Mouse (Mus musculus): ENCODE results near the gene Thbs4.

Thbs4 gene

GRCm38 (mm10) chr13:92717851-92718665 lies 76.6 kb downstream of the Thbs4 start:
- no peak for ATAC-seq (ENCODE audit: low TSS enrichment)

DNA sequence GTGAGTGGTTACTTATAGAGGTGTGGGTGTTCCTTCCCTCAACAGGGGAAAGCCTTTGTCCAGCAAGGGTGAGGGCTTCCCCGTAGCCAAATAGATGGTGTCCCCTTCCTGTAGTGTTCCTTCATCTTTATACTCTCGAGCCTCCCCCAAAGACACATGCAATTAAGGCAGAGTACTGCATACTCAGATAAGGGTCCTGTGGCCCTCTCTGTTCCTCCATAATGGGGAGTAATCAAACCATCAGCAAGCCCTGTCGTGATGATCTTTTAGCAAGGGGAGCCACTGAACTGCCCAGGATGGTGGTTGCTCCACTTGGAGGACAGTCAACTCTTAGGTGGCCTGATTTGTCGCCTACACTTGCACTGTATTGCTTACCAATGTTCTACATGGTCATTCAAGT lies 82.0 kb downstream of the Thbs4 start:
- peak; percentile 13; the same call in 1 of the 2 replicates for ATAC-seq (ENCODE audit: low TSS enrichment)

DNA sequence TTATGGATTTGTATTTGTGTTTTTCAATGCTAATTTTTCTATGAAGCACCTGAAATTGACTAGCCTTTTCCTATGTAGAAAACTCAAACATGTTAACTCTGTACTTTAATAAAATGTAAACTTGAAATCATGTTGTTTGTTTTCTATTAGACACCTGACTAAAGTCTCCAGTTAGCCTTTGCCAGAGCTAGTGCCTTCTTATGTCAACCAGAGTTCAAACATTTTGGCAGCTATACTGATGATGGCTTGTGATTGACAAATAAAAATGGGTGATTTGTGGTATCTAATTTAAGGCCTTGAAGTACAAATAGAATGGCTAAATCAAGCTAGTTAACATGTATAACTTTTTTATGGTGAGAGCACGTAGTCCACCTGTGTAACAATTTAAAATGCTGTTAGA lies 82.8 kb downstream of the Thbs4 start:
- ATAC-seq (ENCODE audit: low TSS enrichment), result no peak

GRCm38 (mm10) chr13:92710361-92710760 lies 84.3 kb downstream of the Thbs4 start:
- no peak for ATAC-seq (ENCODE audit: low TSS enrichment)

DNA sequence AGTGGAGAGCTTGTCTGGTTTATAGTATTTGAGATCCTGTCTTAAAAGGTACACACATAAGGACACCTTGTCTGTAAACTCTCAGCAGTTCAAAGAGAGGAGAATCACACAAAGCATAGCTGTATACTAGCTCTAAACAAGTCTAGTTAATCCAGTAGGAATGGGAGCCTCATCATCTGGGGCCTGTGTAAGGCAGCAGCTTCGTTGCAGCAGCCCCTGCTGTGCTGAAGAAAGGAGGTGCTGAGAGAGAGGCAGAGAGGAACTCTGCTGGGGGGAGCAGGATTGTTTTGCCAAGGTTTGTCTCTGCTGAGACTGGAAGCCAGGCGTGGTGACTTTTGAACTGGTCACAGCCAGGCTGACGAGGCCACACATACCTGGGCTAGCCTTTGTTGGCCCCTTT lies 85.1 kb downstream of the Thbs4 start:
- ATAC-seq (ENCODE audit: low TSS enrichment), result no peak

- no peak for ATAC-seq (ENCODE audit: low TSS enrichment)
Measured at GRCm38 (mm10) chr13:92708466-92708865, 86.2 kb downstream of the Thbs4 start.

DNA sequence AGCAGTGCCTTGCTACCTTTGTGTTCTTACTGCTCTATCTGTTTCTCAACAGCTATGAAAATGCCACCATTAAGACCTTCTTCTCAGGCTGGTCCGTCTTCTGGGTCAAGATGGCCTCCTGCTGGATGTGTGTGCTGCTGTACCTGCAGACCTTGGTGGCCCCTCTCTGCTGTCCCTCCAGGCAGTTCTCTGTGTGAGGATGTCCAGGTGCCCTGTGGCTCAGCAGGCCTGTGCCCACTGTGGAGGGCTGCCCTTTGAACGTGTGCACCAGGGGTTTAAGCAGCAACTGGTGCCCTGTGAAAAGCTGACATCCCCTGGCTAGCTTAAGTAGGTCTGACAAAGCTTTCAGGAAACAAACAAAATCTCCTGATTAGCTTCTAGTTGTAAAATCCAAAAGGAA lies 86.7 kb downstream of the Thbs4 start:
- ATAC-seq (ENCODE audit: low TSS enrichment), result no peak

DNA sequence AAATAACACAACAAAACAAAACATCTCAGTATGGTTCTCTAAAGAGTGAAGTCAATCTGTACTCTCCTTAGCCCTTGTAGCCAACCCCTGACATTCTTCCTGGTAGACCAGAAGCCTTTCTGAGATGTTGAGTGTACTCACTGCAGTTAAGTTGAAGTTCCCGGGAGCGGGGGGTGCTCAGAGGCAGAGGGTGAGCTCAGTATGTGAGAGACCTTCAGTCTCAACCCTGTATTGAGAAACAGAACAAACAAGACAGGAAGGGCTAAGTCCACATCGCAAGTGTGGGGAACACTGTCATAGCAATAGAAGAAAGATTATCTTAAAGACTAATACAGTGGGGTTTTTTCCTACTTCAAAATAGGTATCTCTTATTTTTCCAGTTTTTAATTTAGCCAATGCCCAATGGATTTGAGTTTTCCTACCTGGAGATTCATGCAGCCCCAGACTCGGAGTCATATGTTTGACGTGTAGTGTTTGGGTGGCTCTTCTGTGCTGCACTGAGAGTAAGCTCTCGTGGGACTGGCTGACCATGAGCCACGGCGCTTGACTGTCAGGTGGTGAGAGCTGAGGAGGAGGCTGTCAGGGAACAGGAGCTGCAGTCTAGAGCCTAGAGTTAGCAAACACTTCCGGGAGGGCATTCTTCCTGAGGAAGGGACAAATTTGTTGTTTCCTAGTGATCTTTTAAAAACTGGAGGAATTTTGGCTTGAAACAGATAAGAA lies 88.1 kb downstream of the Thbs4 start:
- no peak for ATAC-seq (ENCODE audit: low TSS enrichment)

DNA sequence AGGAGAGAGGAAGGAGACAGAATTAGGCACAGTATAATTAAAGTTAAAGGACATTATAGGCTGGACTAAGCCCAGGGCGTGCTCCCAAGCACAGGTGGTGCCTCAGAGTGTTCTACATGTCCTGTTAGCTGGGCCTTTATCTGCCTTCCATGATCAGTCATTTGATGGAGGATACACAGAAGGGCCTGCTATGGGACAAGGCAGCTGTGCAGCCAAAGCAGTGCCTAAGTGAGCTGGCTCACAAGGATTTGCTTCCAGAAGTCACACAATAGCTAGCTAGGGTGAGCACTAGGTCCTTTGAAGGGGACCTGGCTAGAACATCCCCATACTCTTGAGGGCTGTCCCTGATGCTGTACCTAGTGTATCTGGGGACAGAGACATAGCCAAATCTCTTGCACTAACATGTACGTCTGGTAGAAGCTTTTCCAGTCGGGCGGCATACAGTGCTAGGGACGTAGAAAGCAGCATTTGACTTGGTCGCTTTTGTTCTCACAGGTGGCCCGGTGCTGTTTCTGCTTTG lies 89.5 kb downstream of the Thbs4 start:
- ATAC-seq (ENCODE audit: low TSS enrichment), result no peak

DNA sequence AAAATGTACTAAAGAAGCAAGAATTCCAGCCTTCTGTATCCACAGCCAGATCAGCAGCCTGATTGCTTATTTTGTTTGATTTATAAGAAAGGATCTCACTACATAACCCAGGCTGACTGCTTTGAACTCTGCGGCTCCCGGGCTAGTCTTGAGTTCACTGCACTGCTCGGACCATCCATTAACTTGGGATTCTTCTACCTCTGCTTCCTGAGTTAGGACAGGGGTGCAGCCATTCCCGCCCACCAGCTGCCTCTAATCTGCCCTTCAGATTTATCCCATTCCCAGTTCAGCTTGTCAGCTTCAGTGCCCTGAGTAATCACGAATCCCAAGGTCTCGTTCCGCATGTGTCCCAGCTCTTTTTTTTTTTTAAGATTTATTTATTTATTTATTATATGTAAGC lies 90.4 kb downstream of the Thbs4 start:
- ATAC-seq (ENCODE audit: low TSS enrichment), result no peak

DNA sequence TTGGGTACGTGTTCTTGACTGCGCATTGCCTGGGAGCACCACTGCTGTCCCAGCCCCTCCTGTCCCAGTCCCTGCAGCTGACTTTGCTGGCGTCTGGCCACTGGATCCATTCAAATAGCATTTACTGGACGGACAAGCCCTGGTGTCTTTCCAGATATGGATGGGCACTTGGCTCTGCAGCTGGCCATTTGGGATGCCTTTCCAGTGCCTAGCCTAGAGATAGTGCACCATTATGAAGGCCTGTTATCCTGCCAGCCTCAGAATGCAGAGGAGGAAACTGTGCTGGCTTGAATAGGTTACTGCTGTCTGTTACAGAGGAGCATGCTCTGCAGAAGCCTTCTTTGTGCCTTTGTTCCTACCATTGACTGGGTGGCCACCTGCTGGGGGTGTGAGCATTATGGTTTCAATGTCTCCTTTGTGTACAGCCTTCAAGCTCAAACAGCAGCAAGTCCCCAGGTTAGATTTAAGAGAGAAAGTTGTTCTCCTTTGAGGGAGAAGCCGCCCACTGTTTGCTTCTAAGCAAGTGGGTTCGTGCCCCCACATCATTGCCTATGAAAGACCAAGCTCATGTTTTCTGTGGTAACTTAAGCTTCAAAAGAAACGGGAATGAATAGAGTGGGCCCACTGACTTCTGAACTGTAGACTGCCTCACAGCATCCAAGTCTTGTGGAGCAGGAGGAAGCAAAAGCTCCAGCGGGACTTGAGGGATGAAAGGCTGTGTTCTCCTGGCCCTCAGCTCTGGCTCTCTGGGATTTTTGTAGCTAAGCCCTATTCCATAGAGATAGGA lies 91.2 kb downstream of the Thbs4 start:
- ATAC-seq (ENCODE audit: low TSS enrichment), result peak; percentile 69

DNA sequence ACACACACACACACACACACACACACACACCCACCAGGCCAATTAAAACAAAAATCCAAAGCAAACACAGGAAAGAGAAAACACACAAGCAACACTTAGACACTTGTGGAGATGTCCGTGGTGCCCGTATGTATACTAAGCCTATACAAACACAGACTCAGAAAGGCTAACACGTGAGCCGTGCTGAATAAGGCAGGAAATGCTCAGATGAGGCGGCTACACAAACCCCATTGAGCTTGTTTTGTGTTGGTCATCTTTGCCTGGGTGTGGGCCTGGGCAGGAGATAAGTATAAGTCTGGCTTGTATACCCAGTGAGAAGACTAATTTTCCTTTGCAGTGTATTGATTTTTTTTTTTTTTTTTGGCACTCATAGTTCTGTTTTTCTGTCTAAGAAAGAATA lies 92.6 kb downstream of the Thbs4 start:
- ATAC-seq (ENCODE audit: low TSS enrichment), result no peak
